Mouse (Mus musculus) MEL (cell line): ENCODE results near the gene Fam205c. TPM values are rescaled to one million over a fixed set of nuclear protein-coding genes. Genes with fewer than 3 reads are reported as not detected.

Experiments
- DNase-seq: peaks from one replicate; pipeline ENCODE4 v3.0.0; 2011; ENCODE audit warnings: low read depth, low spot score
- H3K27ac ChIP-seq: 2 replicates; pipeline ENCODE4 v1.5.1; 2012; ENCODE audit warnings: low read depth, mild to moderate bottlenecking, control low read depth, low read length, moderate library complexity; ENCODE audit not compliant: control insufficient read depth
- H3K27me3 ChIP-seq, 2 experiments: fragments of 150-350 bp in 1 of 2; sonication (generic) in 1 of 2; 2 replicates each; pipeline ENCODE4 v1.6.1; 2012; ENCODE audit warnings: low read length in 2 of 2, mild to moderate bottlenecking in 2 of 2, improper control_type of control experiment in 1 of 2, moderate library complexity in 1 of 2; ENCODE audit not compliant: insufficient read depth in 2 of 2, control insufficient read depth in 1 of 2
- H3K36me3 ChIP-seq, 2 experiments: 2 replicates each; pipeline ENCODE4 v1.6.1; 2012 to 2014; ENCODE audit warnings: low read length in 2 of 2, improper control_type of control experiment in 1 of 2, inconsistent platforms in 1 of 2, mild to moderate bottlenecking in 1 of 2; ENCODE audit not compliant: insufficient read depth in 2 of 2, control insufficient read depth in 1 of 2
- H3K4me1 ChIP-seq, 2 experiments: fragments of 150-350 bp in 1 of 2; sonication (generic) in 1 of 2; 2 replicates each; pipeline ENCODE4 v1.6.1; 2012; ENCODE audit warnings: low read length in 2 of 2, improper control_type of control experiment in 1 of 2, mild to moderate bottlenecking in 1 of 2; ENCODE audit not compliant: insufficient read depth in 2 of 2, control insufficient read depth in 1 of 2
- H3K4me3 ChIP-seq, 2 experiments: fragments of 150-350 bp in 1 of 2; sonication (generic) in 1 of 2; 2 replicates each; pipeline ENCODE4 v1.5.1; 2012; ENCODE audit warnings: low read depth in 2 of 2, low read length in 2 of 2, mild to moderate bottlenecking in 2 of 2, moderate library complexity in 2 of 2, control low read depth in 1 of 2, improper control_type of control experiment in 1 of 2; ENCODE audit not compliant: control insufficient read depth in 1 of 2, insufficient read depth in 1 of 2
- H3K79me2 ChIP-seq: 2 replicates; pipeline ENCODE4 v1.6.1; 2012; ENCODE audit warnings: mild to moderate bottlenecking, low read length, moderate library complexity; ENCODE audit not compliant: control insufficient read depth, poor library complexity, insufficient read depth
- H3K9ac ChIP-seq: 2 replicates; pipeline ENCODE4 v1.6.1; 2012; ENCODE audit warnings: low read depth, mild to moderate bottlenecking, control low read depth, low read length, moderate library complexity; ENCODE audit not compliant: control insufficient read depth, poor library complexity, severe bottlenecking
- H3K9me3 ChIP-seq: fragments of 150-350 bp; sonication (generic); replicated peaks from 2 replicates; pipeline ENCODE4 v1.6.1; 2012; ENCODE audit warnings: mild to moderate bottlenecking, low read length, improper control_type of control experiment, moderate library complexity; ENCODE audit not compliant: insufficient read depth
- BHLHE40 ChIP-seq: IDR thresholded peaks from 2 replicates; pipeline ENCODE4 v1.6.1; 2012; ENCODE audit warnings: low read depth, mild to moderate bottlenecking, inconsistent platforms, low read length, improper control_type of control experiment, borderline replicate concordance
- CHD1 ChIP-seq: IDR thresholded peaks from 2 replicates; pipeline ENCODE4 v1.6.1; 2012; ENCODE audit warnings: low read depth, mild to moderate bottlenecking, inconsistent platforms, low read length, improper control_type of control experiment
- CHD2 ChIP-seq: IDR thresholded peaks from 2 replicates; pipeline ENCODE4 v1.6.1; 2011; ENCODE audit warnings: low read length, improper control_type of control experiment
- CTCF ChIP-seq, 3 experiments: IDR thresholded peaks in 2 of 3; conservative IDR thresholded peaks in 1 of 3; 2 replicates each; pipeline ENCODE4 v1.5.1; 2011 to 2012; ENCODE audit warnings: low read length in 3 of 3, low read depth in 2 of 3, mild to moderate bottlenecking in 2 of 3, improper control_type of control experiment in 1 of 3, inconsistent platforms in 1 of 3, mixed read lengths in 1 of 3, moderate library complexity in 1 of 3; ENCODE audit not compliant: control insufficient read depth in 1 of 3, insufficient read depth in 1 of 3, poor library complexity in 1 of 3, severe bottlenecking in 1 of 3
- E2F4 ChIP-seq: IDR thresholded peaks from 2 replicates; pipeline ENCODE4 v1.6.1; 2011; ENCODE audit warnings: low read depth, low read length, improper control_type of control experiment, borderline replicate concordance
- EP300 ChIP-seq, 2 experiments: IDR thresholded peaks; 2 replicates each; pipeline ENCODE4 v1.6.1; 2011; ENCODE audit warnings: improper control_type of control experiment in 2 of 2, low read length in 2 of 2, low read depth in 1 of 2, mild to moderate bottlenecking in 1 of 2
- ETS1 ChIP-seq: IDR thresholded peaks from 2 replicates; pipeline ENCODE4 v1.6.1; 2012; ENCODE audit warnings: low read depth, mild to moderate bottlenecking, inconsistent platforms, low read length, improper control_type of control experiment, moderate library complexity
- GABPA ChIP-seq: IDR thresholded peaks from 2 replicates; pipeline ENCODE4 v1.6.1; 2012; ENCODE audit warnings: low read depth, mild to moderate bottlenecking, inconsistent platforms, low read length, improper control_type of control experiment, moderate library complexity
- GATA1 ChIP-seq: IDR thresholded peaks from 2 replicates; pipeline ENCODE4 v1.6.1; 2011; ENCODE audit warnings: low read depth, low read length, improper control_type of control experiment
- JUND ChIP-seq: IDR thresholded peaks from 2 replicates; pipeline ENCODE4 v1.6.1; 2011; ENCODE audit warnings: low read depth, mild to moderate bottlenecking, improper control_type of control experiment, low read length
- KAT2A ChIP-seq: conservative IDR thresholded peaks from 2 replicates; pipeline ENCODE4 v1.6.1; 2012; ENCODE audit warnings: low read depth, low read length, improper control_type of control experiment, inconsistent platforms
- MAFK ChIP-seq: IDR thresholded peaks from 2 replicates; pipeline ENCODE4 v1.6.1; 2011; ENCODE audit warnings: low read depth, mild to moderate bottlenecking, low read length, improper control_type of control experiment, borderline replicate concordance
- MAX ChIP-seq: IDR thresholded peaks from 2 replicates; pipeline ENCODE4 v1.6.1; 2011; ENCODE audit warnings: low read length, improper control_type of control experiment
- MAZ ChIP-seq: IDR thresholded peaks from 2 replicates; pipeline ENCODE4 v1.6.1; 2012; ENCODE audit warnings: low read depth, mild to moderate bottlenecking, inconsistent platforms, low read length, improper control_type of control experiment
- MEF2A ChIP-seq: IDR thresholded peaks from 2 replicates; pipeline ENCODE4 v1.6.1; 2014; ENCODE audit warnings: low read depth, mild to moderate bottlenecking, inconsistent platforms, low read length, improper control_type of control experiment; ENCODE audit not compliant: poor library complexity, insufficient replicate concordance, severe bottlenecking; ENCODE audit errors: extremely low read depth
- MXI1 ChIP-seq: IDR thresholded peaks from 2 replicates; pipeline ENCODE4 v1.6.1; 2011; ENCODE audit warnings: mild to moderate bottlenecking, low read depth, low read length, improper control_type of control experiment
- MYB ChIP-seq: IDR thresholded peaks from 2 replicates; pipeline ENCODE4 v1.6.1; 2011; ENCODE audit warnings: mild to moderate bottlenecking, low read depth, low read length, improper control_type of control experiment
- MYC ChIP-seq: IDR thresholded peaks from 2 replicates; pipeline ENCODE4 v1.6.1; 2011; ENCODE audit warnings: low read depth, mild to moderate bottlenecking, low read length, improper control_type of control experiment, moderate library complexity
- NELFE ChIP-seq: IDR thresholded peaks from 2 replicates; pipeline ENCODE4 v1.6.1; 2011; ENCODE audit warnings: low read depth, low read length, improper control_type of control experiment
- POLR2A ChIP-seq, 2 experiments: IDR thresholded peaks; 2 replicates each; pipeline ENCODE4 v1.6.1; 2011 to 2012; ENCODE audit warnings: low read length in 2 of 2, mild to moderate bottlenecking in 2 of 2, control low read depth in 1 of 2, improper control_type of control experiment in 1 of 2, low read depth in 1 of 2, moderate library complexity in 1 of 2; ENCODE audit not compliant: control insufficient read depth in 1 of 2, insufficient read depth in 1 of 2, poor library complexity in 1 of 2
- POLR2AphosphoS2 ChIP-seq: IDR thresholded peaks from 2 replicates; pipeline ENCODE4 v1.6.1; 2011; ENCODE audit warnings: low read length, improper control_type of control experiment
- POLR2AphosphoS5 ChIP-seq: IDR thresholded peaks from 2 replicates; pipeline ENCODE4 v1.6.1; 2012; ENCODE audit warnings: low read depth, borderline replicate concordance, mild to moderate bottlenecking, inconsistent platforms, low read length, moderate library complexity, mixed read lengths
- RAD21 ChIP-seq: IDR thresholded peaks from 2 replicates; pipeline ENCODE4 v1.6.1; 2011; ENCODE audit warnings: mild to moderate bottlenecking, low read depth, low read length, improper control_type of control experiment
- RCOR1 ChIP-seq: IDR thresholded peaks from 2 replicates; pipeline ENCODE4 v1.6.1; 2012; ENCODE audit warnings: low read depth, mild to moderate bottlenecking, inconsistent platforms, low read length, improper control_type of control experiment
- SIN3A ChIP-seq: IDR thresholded peaks from 2 replicates; pipeline ENCODE4 v1.6.1; 2012; ENCODE audit warnings: low read length, improper control_type of control experiment, inconsistent platforms
- SMC3 ChIP-seq: IDR thresholded peaks from 2 replicates; pipeline ENCODE4 v1.6.1; 2011; ENCODE audit warnings: low read depth, low read length, improper control_type of control experiment
- TAL1 ChIP-seq: IDR thresholded peaks from 2 replicates; pipeline ENCODE4 v1.6.1; 2012; ENCODE audit warnings: mild to moderate bottlenecking, inconsistent platforms, low read length, moderate library complexity, mixed read lengths
- TBP ChIP-seq: IDR thresholded peaks from 2 replicates; pipeline ENCODE4 v1.8.0; 2011; ENCODE audit warnings: low read depth, low read length, improper control_type of control experiment
- TCF12 ChIP-seq: IDR thresholded peaks from 2 replicates; pipeline ENCODE4 v1.6.1; 2014; ENCODE audit warnings: low read depth, mild to moderate bottlenecking, inconsistent platforms, low read length, improper control_type of control experiment, moderate library complexity
- UBTF ChIP-seq: IDR thresholded peaks from 2 replicates; pipeline ENCODE4 v1.6.1; 2012; ENCODE audit warnings: low read depth, mild to moderate bottlenecking, inconsistent platforms, low read length, improper control_type of control experiment, moderate library complexity, borderline replicate concordance; ENCODE audit not compliant: insufficient read depth
- USF1 ChIP-seq: IDR thresholded peaks from 2 replicates; pipeline ENCODE4 v1.6.1; 2014; ENCODE audit warnings: low read depth, mild to moderate bottlenecking, inconsistent platforms, low read length, improper control_type of control experiment, moderate library complexity
- USF2 ChIP-seq, 2 experiments: IDR thresholded peaks; 2 replicates each; pipeline ENCODE4 v1.6.1; 2011 to 2012; ENCODE audit warnings: improper control_type of control experiment in 2 of 2, low read length in 2 of 2, borderline replicate concordance in 1 of 2, inconsistent platforms in 1 of 2, low read depth in 1 of 2, mild to moderate bottlenecking in 1 of 2; ENCODE audit not compliant: insufficient read depth in 1 of 2
- ZC3H11A ChIP-seq: IDR thresholded peaks from 2 replicates; pipeline ENCODE4 v1.6.1; 2012; ENCODE audit warnings: low read depth, mild to moderate bottlenecking, inconsistent platforms, low read length, improper control_type of control experiment
- ZKSCAN1 ChIP-seq: IDR thresholded peaks from 2 replicates; pipeline ENCODE4 v1.6.1; 2012; ENCODE audit warnings: low read depth, mild to moderate bottlenecking, inconsistent platforms, low read length, improper control_type of control experiment, moderate library complexity
- ZMIZ1 ChIP-seq: IDR thresholded peaks from 2 replicates; pipeline ENCODE4 v1.6.1; 2012; ENCODE audit warnings: low read depth, mild to moderate bottlenecking, inconsistent platforms, low read length, improper control_type of control experiment, moderate library complexity
- ZNF384 ChIP-seq: IDR thresholded peaks from 2 replicates; pipeline ENCODE4 v1.6.1; 2012; ENCODE audit warnings: low read depth, mild to moderate bottlenecking, inconsistent platforms, low read length, improper control_type of control experiment
- polyA plus RNA-seq, 2 experiments: library from polyadenylated mRNA; stranded (reverse) in 1 of 2; unstranded in 1 of 2; fragments of >175 nt in 1 of 2; fragments of >200 nt in 1 of 2; gene quantifications; 2 replicates each; pipeline versions ENCODE4 v1.2.1 to v1.2.4; 2012; ENCODE audit warnings: low replicate concordance in 2 of 2, low read depth in 1 of 2; ENCODE audit not compliant: insufficient read length in 2 of 2, insufficient read depth in 1 of 2, missing spikeins in 1 of 2
- total RNA-seq: library from RNA; depleted of rRNA; stranded (reverse); fragments of 300-350 nt; gene quantifications from 2 replicates; pipeline ENCODE4 v1.2.3, GENCODE M21; 2012

Fam205c gene
- total and polyA plus RNA-seq, 3 experiments, result not detected

DNA sequence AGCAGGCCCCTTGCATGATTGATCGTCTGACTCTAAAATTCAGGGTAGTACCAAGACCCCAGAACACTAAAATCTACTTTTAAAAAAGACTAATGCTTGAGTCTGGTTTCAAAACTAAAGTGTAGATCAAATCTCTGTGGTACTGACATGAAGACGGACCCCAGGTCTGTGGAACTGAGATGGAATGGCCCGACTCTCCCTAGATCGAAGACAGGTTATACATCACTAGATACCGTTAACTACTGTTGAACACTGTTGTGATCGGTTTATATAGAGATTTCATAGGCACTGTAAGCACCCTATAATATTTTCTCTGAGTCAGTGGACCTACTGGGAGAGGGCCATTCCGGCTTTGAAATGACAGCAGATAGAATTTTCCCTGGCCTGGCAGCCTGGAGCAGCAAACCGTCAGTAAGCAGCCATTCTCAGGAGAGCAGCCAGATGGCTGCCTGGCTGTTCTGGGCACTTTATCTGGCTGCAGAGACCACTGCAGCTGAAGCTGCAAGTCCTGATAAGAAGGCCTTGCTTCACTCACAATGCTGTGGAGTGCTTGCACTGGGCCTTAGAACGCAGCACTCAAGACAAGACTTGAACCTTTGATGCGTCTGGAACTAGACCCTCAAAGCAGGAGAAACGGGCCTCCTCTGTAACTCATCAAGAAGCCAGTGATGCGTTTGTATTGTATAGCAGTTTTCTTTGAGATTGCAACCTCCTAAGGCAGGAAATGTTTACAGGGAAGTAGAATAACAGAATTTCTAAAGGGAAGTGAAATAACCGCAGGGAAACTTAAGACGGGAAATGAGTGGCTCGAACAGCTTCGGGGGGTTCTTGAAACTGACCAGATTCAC lies 6.0 kb upstream of the Fam205c start:
- H3K9ac ChIP-seq, result no peak overlapping the region
- H3K36me3 ChIP-seq, result peaks cover 0 to 5% of the 10 kb centered on the region in 2 experiments; a peak in 2 of 4 replicates
- DNase-seq, result peak; percentile 80
- no peaks in the 10 kb centered on the region; a peak in 1 of 4 replicates for H3K27me3 ChIP-seq
- H3K4me3 ChIP-seq, result 0 out of 4 replicates have a peak overlapping the region, but pooled peaks of 1 of the 2 experiments have one; percentile 24
- no peaks in the 10 kb centered on the region; a peak in 2 of 4 replicates for H3K4me1 ChIP-seq
- H3K9me3 ChIP-seq, result no peaks in the 10 kb centered on the region
- H3K27ac ChIP-seq, result no peak overlapping the region
- no peaks in the 10 kb centered on the region for H3K79me2 ChIP-seq
- TF ChIP-seq MYC (no peak), RCOR1 (peak; percentile 70), SMC3 (no peak), POLR2AphosphoS2 (no peak), ETS1 (peak; percentile 88), TCF12 (peak; percentile 99), CTCF (IDR thresholded peaks at IDR 0.05 in 2 of 3, conservative IDR thresholded peaks at IDR 0.05 in 1 of 3; ENCODE audit: control insufficient read depth in 1 of 3, insufficient read depth in 1 of 3, low read depth in 2 of 3, low read length in 3 of 3, poor library complexity in 1 of 3, severe bottlenecking in 1 of 3) (no peak), MAZ (no peak), TAL1 (peak; percentile 93), USF2 (IDR thresholded peaks at IDR 0.05; ENCODE audit: borderline replicate concordance in 1 of 2, insufficient read depth in 1 of 2, low read depth in 1 of 2, low read length in 2 of 2) (no peak), USF1 (no peak), ZKSCAN1 (no peak), TBP (0 out of 2 replicates have a peak, but pooled peaks have one; percentile 21), RAD21 (no peak), POLR2AphosphoS5 (no peak), MAFK (no peak), ZC3H11A (no peak), GABPA (no peak), JUND (no peak), MYB (peak; percentile 74), MEF2A (no peak; the same call in 1 of the 2 replicates), SIN3A (peak; percentile 56), CHD2 (no peak; the same call in 1 of the 2 replicates), POLR2A (IDR thresholded peaks at IDR 0.05; ENCODE audit: control insufficient read depth in 1 of 2, insufficient read depth in 1 of 2, low read depth in 1 of 2, low read length in 2 of 2, poor library complexity in 1 of 2) (no peak), KAT2A (no peak; the same call in 1 of the 2 replicates), ZNF384 (peak; percentile 20; the same call in 1 of the 2 replicates), BHLHE40 (no peak), E2F4 (no peak), MXI1 (no peak), ZMIZ1 (no peak), GATA1 (peak; percentile 95), NELFE (no peak), CHD1 (no peak), UBTF (no peak), MAX (no peak), EP300 (IDR thresholded peaks at IDR 0.05; ENCODE audit: low read depth in 1 of 2, low read length in 2 of 2) (peak; percentile 90 to 93)
